Mouse (Mus musculus): ENCODE measurements at regions not wholly inside any gene's neighbourhood (a gene's known extent, or its start where the extent isn't known, plus 50 kb on each side); places are given as distances from the start of the nearest gene placed in this dataset.

- ATAC-seq (ENCODE audit: extremely low read depth, insufficient number of reproducible peaks, low FRiP score, poor library complexity, severe bottlenecking) (no peak), DNase-seq (ENCODE audit: low spot score) (no peak)
- H3K27me3 ChIP-seq (ENCODE audit: insufficient read depth, low read length) = peaks cover 11% of the 10 kb centered on the region
- peaks cover 13% of the 10 kb centered on the region for H3K4me1 ChIP-seq (ENCODE audit: insufficient read depth, low read depth, low read length)
- no peak for TF ChIP-seq GATA1 (IDR thresholded peaks at IDR 0.05; ENCODE audit: borderline replicate concordance, low read length)
- no peak for TF ChIP-seq TAL1 (conservative IDR thresholded peaks at IDR 0.05; ENCODE audit: low read depth, low read length)
- H3K4me3 ChIP-seq (ENCODE audit: low read depth, low read length) = no peak overlapping the region
- H3K9me3 ChIP-seq (replicated peaks) = peaks cover 8% of the 10 kb centered on the region
- no peaks in the 10 kb centered on the region for H3K36me3 ChIP-seq (replicated peaks)
Observed at GRCm38 (mm10) chr12:79918983-79919382, 193.8 kb downstream of the Zfp36l1 start.

GRCm38 (mm10) chr12:79917634-79918289, 195.1 kb downstream of the Zfp36l1 start:
- H3K9me3 ChIP-seq (replicated peaks) = peaks cover 8% of the 10 kb centered on the region
- H3K27me3 ChIP-seq (ENCODE audit: insufficient read depth, low read length) = peaks cover 8% of the 10 kb centered on the region; the same call in 1 of the 2 replicates
- H3K4me1 ChIP-seq (ENCODE audit: insufficient read depth, low read depth, low read length) = peaks cover 13% of the 10 kb centered on the region
- H3K4me3 ChIP-seq (ENCODE audit: low read depth, low read length) = no peak overlapping the region
- no peak for ATAC-seq (ENCODE audit: extremely low read depth, insufficient number of reproducible peaks, low FRiP score, poor library complexity, severe bottlenecking)
- TF ChIP-seq TAL1 (conservative IDR thresholded peaks at IDR 0.05; ENCODE audit: low read depth, low read length) = no peak
- TF ChIP-seq POLR2AphosphoS5 (IDR thresholded peaks at IDR 0.05; ENCODE audit: insufficient replicate concordance, low read depth, low read length) = no peak
- no peak for TF ChIP-seq GATA1 (IDR thresholded peaks at IDR 0.05; ENCODE audit: borderline replicate concordance, low read length)
- DNase-seq (ENCODE audit: low spot score) = no peak
- no peaks in the 10 kb centered on the region for H3K36me3 ChIP-seq (replicated peaks)

- no peak for TF ChIP-seq GATA1 (IDR thresholded peaks at IDR 0.05; ENCODE audit: borderline replicate concordance, low read length)
- TF ChIP-seq GATA2 (IDR thresholded peaks at IDR 0.05; ENCODE audit: borderline replicate concordance, low read depth, low read length) = no peak
- TF ChIP-seq POLR2AphosphoS5 (IDR thresholded peaks at IDR 0.05; ENCODE audit: insufficient replicate concordance, low read depth, low read length) = no peak
- no peak for TF ChIP-seq CTCF (IDR thresholded peaks at IDR 0.05; ENCODE audit: low read depth, low read length)
- no peak for TF ChIP-seq TAL1 (conservative IDR thresholded peaks at IDR 0.05; ENCODE audit: low read depth, low read length)
- peaks cover 8% of the 10 kb centered on the region; the same call in 1 of the 2 replicates for H3K27me3 ChIP-seq (ENCODE audit: insufficient read depth, low read length)
- peaks cover 16% of the 10 kb centered on the region for H3K4me1 ChIP-seq (ENCODE audit: insufficient read depth, low read depth, low read length)
- ATAC-seq (ENCODE audit: extremely low read depth, insufficient number of reproducible peaks, low FRiP score, poor library complexity, severe bottlenecking) (no peak), DNase-seq (ENCODE audit: low spot score) (no peak)
- H3K4me3 ChIP-seq (ENCODE audit: low read depth, low read length) = no peak overlapping the region
- H3K36me3 ChIP-seq (replicated peaks) = no peaks in the 10 kb centered on the region
- peaks cover 8% of the 10 kb centered on the region for H3K9me3 ChIP-seq (replicated peaks)
Observed at GRCm38 (mm10) chr12:79916896-79917633, 195.7 kb downstream of the Zfp36l1 start.

GRCm38 (mm10) chr12:79913898-79914297, 198.9 kb downstream of the Zfp36l1 start:
- H3K36me3 ChIP-seq (replicated peaks) = no peaks in the 10 kb centered on the region
- TF ChIP-seq TAL1 (conservative IDR thresholded peaks at IDR 0.05; ENCODE audit: low read depth, low read length) (no peak), POLR2AphosphoS5 (IDR thresholded peaks at IDR 0.05; ENCODE audit: insufficient replicate concordance, low read depth, low read length) (no peak), GATA1 (IDR thresholded peaks at IDR 0.05; ENCODE audit: borderline replicate concordance, low read length) (no peak), CTCF (IDR thresholded peaks at IDR 0.05; ENCODE audit: low read depth, low read length) (no peak), GATA2 (IDR thresholded peaks at IDR 0.05; ENCODE audit: borderline replicate concordance, low read depth, low read length) (no peak)
- peaks cover 20% of the 10 kb centered on the region for H3K4me1 ChIP-seq (ENCODE audit: insufficient read depth, low read depth, low read length)
- peaks cover 10% of the 10 kb centered on the region; the same call in 1 of the 2 replicates for H3K27me3 ChIP-seq (ENCODE audit: insufficient read depth, low read length)
- no peak for DNase-seq (ENCODE audit: low spot score)
- peaks cover 8% of the 10 kb centered on the region for H3K9me3 ChIP-seq (replicated peaks)
- no peak overlapping the region for H3K4me3 ChIP-seq (ENCODE audit: low read depth, low read length)
- ATAC-seq (ENCODE audit: extremely low read depth, insufficient number of reproducible peaks, low FRiP score, poor library complexity, severe bottlenecking) = no peak

- H3K9me3 ChIP-seq (replicated peaks) = peaks cover 8% of the 10 kb centered on the region
- peaks cover 8% of the 10 kb centered on the region; the same call in 1 of the 2 replicates for H3K27me3 ChIP-seq (ENCODE audit: insufficient read depth, low read length)
- H3K36me3 ChIP-seq (replicated peaks) = no peaks in the 10 kb centered on the region
- H3K4me1 ChIP-seq (ENCODE audit: insufficient read depth, low read depth, low read length) = peaks cover 22% of the 10 kb centered on the region
- ATAC-seq (ENCODE audit: extremely low read depth, insufficient number of reproducible peaks, low FRiP score, poor library complexity, severe bottlenecking) (no peak), DNase-seq (ENCODE audit: low spot score) (no peak)
- no peak overlapping the region for H3K4me3 ChIP-seq (ENCODE audit: low read depth, low read length)
- TF ChIP-seq TAL1 (conservative IDR thresholded peaks at IDR 0.05; ENCODE audit: low read depth, low read length) = no peak
- TF ChIP-seq GATA2 (IDR thresholded peaks at IDR 0.05; ENCODE audit: borderline replicate concordance, low read depth, low read length) = no peak
- TF ChIP-seq GATA1 (IDR thresholded peaks at IDR 0.05; ENCODE audit: borderline replicate concordance, low read length) = no peak
- no peak for TF ChIP-seq CTCF (IDR thresholded peaks at IDR 0.05; ENCODE audit: low read depth, low read length)
- no peak for TF ChIP-seq POLR2AphosphoS5 (IDR thresholded peaks at IDR 0.05; ENCODE audit: insufficient replicate concordance, low read depth, low read length)
Observed at GRCm38 (mm10) chr12:79912281-79913063, 200.3 kb downstream of the Zfp36l1 start.
